Mouse (Mus musculus): ENCODE data around the gene Mapkapk2.

The Mapkapk2 gene

GRCm38 (mm10) chr1:131020425-131021310 is 77.0 kb downstream of the Mapkapk2 start:
- DNase-seq (ENCODE audit: low spot score) = no peak

DNA sequence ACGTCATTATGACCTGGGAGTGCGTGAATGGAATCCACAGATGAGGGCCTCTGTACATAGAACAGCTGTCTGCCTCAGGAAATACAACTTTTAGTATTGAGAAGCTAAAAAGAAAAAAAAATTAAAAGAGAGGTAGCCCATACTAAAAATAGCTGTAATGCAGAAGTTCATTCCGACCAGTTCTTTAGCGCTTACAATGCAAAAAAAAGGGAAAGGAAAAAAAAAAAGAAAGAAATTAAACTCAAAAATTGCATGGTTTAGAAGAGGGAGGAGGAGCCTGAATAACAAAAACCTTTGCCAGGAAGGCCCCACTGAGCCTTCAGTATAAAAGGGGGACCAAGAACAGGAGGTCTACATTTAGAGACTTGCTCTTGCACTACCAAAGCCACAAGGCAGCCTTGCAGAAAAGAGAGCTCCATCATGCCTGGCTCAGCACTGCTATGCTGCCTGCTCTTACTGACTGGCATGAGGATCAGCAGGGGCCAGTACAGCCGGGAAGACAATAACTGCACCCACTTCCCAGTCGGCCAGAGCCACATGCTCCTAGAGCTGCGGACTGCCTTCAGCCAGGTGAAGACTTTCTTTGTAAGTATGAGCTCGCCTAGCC is 78.0 kb downstream of the Mapkapk2 start, which contains the start of gene Il10:
Gene Il10, plus strand, starts transcription at position 354 of the 607 bp plus-strand sequence.
- no peak for DNase-seq (ENCODE audit: low spot score)

GRCm38 (mm10) chr1:131015879-131016278 is 81.7 kb downstream of the Mapkapk2 start:
- DNase-seq (ENCODE audit: low spot score) = no peak

- no peak for DNase-seq (ENCODE audit: low spot score)
These were observed 82.3 kb downstream of the Mapkapk2 start for GRCm38 (mm10) chr1:131015281-131015680.

- no peak for DNase-seq (ENCODE audit: low spot score)
These were observed 83.7 kb downstream of the Mapkapk2 start for GRCm38 (mm10) chr1:131013926-131014325.

DNA sequence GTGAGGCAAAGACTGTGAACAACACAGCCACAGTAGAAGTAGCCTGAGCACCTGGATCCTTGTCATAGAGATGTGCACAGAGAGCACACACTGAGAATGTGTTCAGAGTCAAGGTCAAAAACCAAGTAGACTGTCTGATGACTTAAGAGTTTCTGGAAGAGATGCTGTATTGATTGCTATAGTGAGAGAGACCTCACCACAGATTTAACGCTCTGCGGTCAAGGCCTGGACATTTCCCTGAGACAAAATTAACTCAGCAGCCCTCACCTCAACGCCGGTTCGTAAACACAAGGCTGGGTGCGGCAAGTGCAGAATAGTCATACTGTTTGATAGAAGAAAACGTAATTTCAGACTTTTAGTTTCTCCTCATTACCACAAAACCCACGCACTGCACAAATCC is 85.1 kb downstream of the Mapkapk2 start:
- no peak for DNase-seq (ENCODE audit: low spot score)

- no peak for DNase-seq (ENCODE audit: low spot score)
These were observed 87.1 kb downstream of the Mapkapk2 start for GRCm38 (mm10) chr1:131010201-131011153.

DNA sequence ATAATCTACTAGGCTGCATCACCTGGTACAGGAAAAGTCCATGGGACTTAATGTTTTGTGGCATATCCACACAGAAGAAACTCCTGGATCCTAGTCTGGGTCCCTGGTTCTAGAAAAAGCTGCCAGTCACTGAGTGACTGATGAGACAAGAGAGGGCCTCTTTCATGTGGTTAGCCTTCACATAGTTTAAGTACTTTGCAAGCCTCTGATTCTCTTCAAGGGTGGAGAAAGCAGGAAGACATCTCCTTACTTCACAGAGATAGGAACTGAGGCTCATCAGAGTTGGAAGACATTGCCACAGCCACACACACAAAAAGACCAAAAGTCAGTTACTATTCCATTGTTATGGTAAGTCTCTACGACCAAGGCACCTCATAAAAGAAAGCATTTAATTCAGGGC is 91.6 kb downstream of the Mapkapk2 start:
- DNase-seq (ENCODE audit: low spot score) = no peak
